16 mouse cellular contexts compared by ENCODE assay signal in the genomic region with DNA sequence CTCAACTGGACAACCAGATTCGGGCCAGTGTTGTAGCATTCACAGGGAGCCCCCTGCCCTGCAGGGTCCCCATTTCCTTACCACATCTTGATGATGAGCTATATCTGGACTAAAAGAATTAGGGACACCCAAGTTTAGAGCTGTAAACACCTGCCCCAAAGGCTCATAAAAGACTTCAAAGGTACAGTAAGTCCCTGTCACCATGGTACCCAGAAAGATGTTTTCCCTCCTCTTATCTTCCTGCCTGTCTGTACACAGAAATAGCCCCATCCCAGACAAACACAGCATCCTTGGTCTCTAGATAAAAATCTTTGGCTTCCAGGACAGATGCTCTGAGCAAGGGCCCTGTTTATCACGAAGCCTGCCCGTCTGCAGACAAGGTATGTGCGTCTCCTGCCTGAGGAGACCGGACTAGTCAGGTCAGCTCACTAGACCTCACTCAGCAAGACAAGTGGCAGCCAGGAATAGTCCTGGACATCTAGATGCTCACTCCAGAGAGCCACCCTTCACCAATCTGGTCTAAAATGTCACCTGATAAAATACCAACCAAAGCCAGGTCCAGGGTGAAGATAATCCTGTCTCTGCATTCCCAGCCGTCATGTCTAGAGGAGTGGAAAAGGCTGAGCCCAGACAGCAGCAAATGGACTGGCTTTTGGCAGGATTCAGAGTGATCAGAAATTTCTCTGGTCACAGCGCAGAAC. TPM values are rescaled to one million over a fixed set of nuclear protein-coding genes. Genes with fewer than 3 reads are reported as not detected.
A peak's percentile ranks its signal among the peaks of the same experiment; 100 is the strongest.
DNase-seq lines count a peak whose midpoint lies in the region; ATAC-seq and TF ChIP-seq lines count a peak whose summit lies in the region.
"Had no signal": no experiment of that assay in that cellular context is flagged by ENCODE, and none has a peak within 500 bp of the region (broad histone marks: within the 10 kb centered on the region; RNA-seq: fewer than 3 reads in every experiment).

No protein-coding gene starts in this region.

- H3K27ac ChIP-seq in hindbrain, embryonic 13.5 days, result no peak overlapping the region
- H3K27ac ChIP-seq in hindbrain, postnatal 0 days, result no peak overlapping the region
- H3K27ac ChIP-seq in bone marrow, adult 2 months (ENCODE audit: control insufficient read depth, insufficient read depth, low read depth, low read length, poor library complexity), result peak overlapping the region; percentile 68
- peak overlapping the region; percentile 96 for H3K27ac ChIP-seq in heart, embryonic 12.5 days (ENCODE audit: poor library complexity, severe bottlenecking)
- peak overlapping the region; percentile 61 for H3K27ac ChIP-seq in liver, embryonic 14.5 days
- H3K27ac ChIP-seq: forebrain, embryonic 15.5 days; hindbrain, embryonic 10.5 days; limb, embryonic 12.5 days; stomach, postnatal 0 days had no signal

- no peaks in the 10 kb centered on the region for H3K36me3 ChIP-seq in hindbrain, embryonic 13.5 days
- no peaks in the 10 kb centered on the region for H3K36me3 ChIP-seq in hindbrain, postnatal 0 days (ENCODE audit: insufficient read depth, low read length)
- peaks cover 18% of the 10 kb centered on the region for H3K36me3 ChIP-seq in heart, embryonic 12.5 days
- peaks cover 18% of the 10 kb centered on the region for H3K36me3 ChIP-seq in liver, embryonic 14.5 days (replicated peaks; ENCODE audit: control insufficient read depth, insufficient read depth, low read depth)
- H3K36me3 ChIP-seq: forebrain, embryonic 15.5 days; hindbrain, embryonic 10.5 days; limb, embryonic 12.5 days had no signal

- no peak for TF ChIP-seq CTCF in hindbrain, postnatal 0 days (IDR thresholded peaks at IDR 0.05; ENCODE audit: low read depth)
- TF ChIP-seq CTCF in bone marrow, adult 2 months (IDR thresholded peaks at IDR 0.05; ENCODE audit: control insufficient read depth, insufficient read depth, low read length), result no peak
- no peak for TF ChIP-seq CTCF in liver, embryonic 14.5 days (IDR thresholded peaks at IDR 0.05; ENCODE audit: low read depth)

- H3K4me1 ChIP-seq in hindbrain, embryonic 13.5 days (replicated peaks), result peaks cover 8% of the 10 kb centered on the region
- H3K4me1 ChIP-seq in hindbrain, postnatal 0 days (ENCODE audit: insufficient read depth, low read length), result no peaks in the 10 kb centered on the region
- peaks cover 10% of the 10 kb centered on the region for H3K4me1 ChIP-seq in bone marrow, adult 2 months (ENCODE audit: control insufficient read depth, insufficient read depth, low read length)
- peaks cover 100% of the 10 kb centered on the region for H3K4me1 ChIP-seq in heart, embryonic 12.5 days (replicated peaks)
- H3K4me1 ChIP-seq in liver, embryonic 14.5 days (replicated peaks; ENCODE audit: control insufficient read depth in 2 of 2, insufficient read depth in 2 of 2, low read length in 1 of 2), result peaks cover 36 to 43% of the 10 kb centered on the region in 2 experiments
- H3K4me1 ChIP-seq: forebrain, embryonic 15.5 days had no signal

- 0 out of 2 replicates have a peak overlapping the region, but pooled peaks have one; percentile 35 for H3K9ac ChIP-seq in hindbrain, embryonic 13.5 days
- no peak overlapping the region for H3K9ac ChIP-seq in hindbrain, postnatal 0 days (replicated peaks; ENCODE audit: low read length)
- peak overlapping the region; percentile 56; the same call in 1 of the 2 replicates for H3K9ac ChIP-seq in heart, embryonic 12.5 days
- no peak overlapping the region for H3K9ac ChIP-seq in liver, embryonic 14.5 days (replicated peaks)
- H3K9ac ChIP-seq: forebrain, embryonic 15.5 days; limb, embryonic 12.5 days had no signal

- peaks cover 17% of the 10 kb centered on the region for H3K27me3 ChIP-seq in hindbrain, embryonic 13.5 days
- 0 out of 2 replicates have a peak, but pooled peaks cover 9% of the 10 kb centered on the region for H3K27me3 ChIP-seq in hindbrain, postnatal 0 days (ENCODE audit: insufficient read depth, low read length)
- H3K27me3 ChIP-seq in heart, embryonic 12.5 days (replicated peaks), result no peaks in the 10 kb centered on the region
- H3K27me3 ChIP-seq in liver, embryonic 14.5 days (ENCODE audit: control insufficient read depth, insufficient read depth, low read length), result no peaks in the 10 kb centered on the region

- no peak overlapping the region for H3K4me3 ChIP-seq in hindbrain, embryonic 13.5 days
- H3K4me3 ChIP-seq in hindbrain, postnatal 0 days (ENCODE audit: low read length), result no peak overlapping the region
- H3K4me3 ChIP-seq in bone marrow, adult 2 months (replicated peaks; ENCODE audit: control insufficient read depth, low read depth, low read length), result no peak overlapping the region
- no peak overlapping the region for H3K4me3 ChIP-seq in heart, embryonic 12.5 days
- H3K4me3 ChIP-seq in liver, embryonic 14.5 days (ENCODE audit: insufficient read depth in 1 of 2, low read depth in 2 of 2, low read length in 2 of 2), result no peak overlapping the region
- H3K4me3 ChIP-seq: forebrain, embryonic 15.5 days; hindbrain, embryonic 10.5 days; limb, embryonic 12.5 days had no signal

- no peak overlapping the region for H3K4me2 ChIP-seq in hindbrain, embryonic 13.5 days
- no peak overlapping the region for H3K4me2 ChIP-seq in hindbrain, postnatal 0 days (ENCODE audit: low read depth, low read length)
- peak overlapping the region; percentile 29 for H3K4me2 ChIP-seq in heart, embryonic 12.5 days
- no peak overlapping the region for H3K4me2 ChIP-seq in liver, embryonic 14.5 days (ENCODE audit: low read depth)
- H3K4me2 ChIP-seq: forebrain, embryonic 15.5 days; limb, embryonic 12.5 days had no signal

- TF ChIP-seq POLR2A in bone marrow, adult 2 months (IDR thresholded peaks at IDR 0.05; ENCODE audit: borderline replicate concordance, control insufficient read depth, low read depth, low read length), result no peak

- no peaks in the 10 kb centered on the region for H3K9me3 ChIP-seq in hindbrain, embryonic 13.5 days
- H3K9me3 ChIP-seq in hindbrain, postnatal 0 days (ENCODE audit: low read length), result no peaks in the 10 kb centered on the region
- no peaks in the 10 kb centered on the region for H3K9me3 ChIP-seq in heart, embryonic 12.5 days (replicated peaks)
- H3K9me3 ChIP-seq in liver, embryonic 14.5 days (ENCODE audit: control insufficient read depth, low read length), result no peaks in the 10 kb centered on the region
- H3K9me3 ChIP-seq: forebrain, embryonic 15.5 days; hindbrain, embryonic 10.5 days; limb, embryonic 12.5 days had no signal

- no peak for ATAC-seq in hindbrain, embryonic 13.5 days (ENCODE audit: low FRiP score)
- no peak for ATAC-seq in hindbrain, postnatal 0 days
- ATAC-seq in heart, embryonic 12.5 days (ENCODE audit: insufficient number of reproducible peaks, low FRiP score), result no peak
- ATAC-seq in liver, embryonic 14.5 days (ENCODE audit: insufficient read depth), result no peak
- ATAC-seq: forebrain, embryonic 15.5 days; lung, postnatal 0 days had no signal

- no peak for DNase-seq in hindbrain, postnatal 0 days (ENCODE audit: low spot score)
- no peak for DNase-seq in liver, embryonic 14.5 days (ENCODE audit: low read depth in 3 of 3, low spot score in 3 of 3)
- DNase-seq in adrenal gland, postnatal 14 days, result no peak
- DNase-seq in urinary bladder, postnatal 36 days (ENCODE audit: low spot score in 2 of 2), result no peak
- DNase-seq: adrenal gland, postnatal 10 days; cerebellum, adult 9-11 months; embryo, embryonic 11 days; spleen, adult 18-20 months had no signal

- WGBS in hindbrain, embryonic 13.5 days, result 91% methylated on average over 7 of the region's 7 CpGs
- WGBS in hindbrain, postnatal 0 days, result 79% methylated on average over 7 of the region's 7 CpGs
- 51% methylated on average over 7 of the region's 7 CpGs for WGBS in bone marrow, adult 2 months
- 39% methylated on average over 7 of the region's 7 CpGs for WGBS in heart, embryonic 12.5 days
- WGBS in liver, embryonic 14.5 days (ENCODE audit: insufficient replicate concordance), result 43% methylated on average over 7 of the region's 7 CpGs

- no peak for TF ChIP-seq EP300 in liver, embryonic 14.5 days (IDR thresholded peaks at IDR 0.05; ENCODE audit: low read depth)

RNA-seq across cellular contexts. Expression of a gene that starts 21.1 kb away (rescaled TPM):
- polyA plus RNA-seq in hindbrain, embryonic 13.5 days (2015; fragmentation: Nextera tagmentation; extraction: Ambion mirVana), result 0.63 and 0.74 TPM in 2 replicates
- 0.83 and 1.3 TPM in 2 replicates for total RNA-seq in hindbrain, postnatal 0 days (2014; rRNA removed)
- 0.21 and 0.39 TPM in 2 replicates for polyA plus RNA-seq in hindbrain, postnatal 0 days (2015; fragmentation: Nextera tagmentation; extraction: Ambion mirVana)
- polyA plus RNA-seq in bone marrow, adult 2 months (2011; ENCODE audit: insufficient read depth, insufficient read length, low replicate concordance, missing spikeins), result 11.4 and 12.5 TPM in 2 replicates
- polyA plus RNA-seq in heart, embryonic 12.5 days (2016; fragmentation: Nextera tagmentation; extraction: Ambion mirVana), result 48.1 and 50.7 TPM in 2 replicates
- polyA plus RNA-seq in liver, embryonic 14.5 days (2012; rRNA removed), result 7.8 and 8.9 TPM in 2 replicates
- 9.8 and 12.5 TPM in 2 replicates for polyA plus RNA-seq in liver, embryonic 14.5 days (2014; fragmentation: Nextera tagmentation; extraction: Ambion mirVana)
- 3.0 and 10.0 TPM in 2 replicates for total RNA-seq in adrenal gland, postnatal 14 days (2021)

RNA-seq across cellular contexts. Expression of a gene that starts 31.7 kb away (rescaled TPM):
- polyA plus RNA-seq in hindbrain, embryonic 13.5 days (2015; fragmentation: Nextera tagmentation; extraction: Ambion mirVana), result 21.6 and 21.7 TPM in 2 replicates
- 39.2 and 50.5 TPM in 2 replicates for total RNA-seq in hindbrain, postnatal 0 days (2014; rRNA removed)
- 28.2 and 28.3 TPM in 2 replicates for polyA plus RNA-seq in hindbrain, postnatal 0 days (2015; fragmentation: Nextera tagmentation; extraction: Ambion mirVana)
- not detected in 2 replicates for polyA plus RNA-seq in bone marrow, adult 2 months (2011; ENCODE audit: insufficient read depth, insufficient read length, low replicate concordance, missing spikeins)
- polyA plus RNA-seq in heart, embryonic 12.5 days (2016; fragmentation: Nextera tagmentation; extraction: Ambion mirVana), result 11.4 and 13.6 TPM in 2 replicates
- polyA plus RNA-seq in liver, embryonic 14.5 days (2012; rRNA removed), result 1.4 TPM in 2 replicates
- polyA plus RNA-seq in liver, embryonic 14.5 days (2014; fragmentation: Nextera tagmentation; extraction: Ambion mirVana), result 1.1 and 1.4 TPM in 2 replicates
- total RNA-seq in adrenal gland, postnatal 14 days (2021), result 3.0 and 3.6 TPM in 2 replicates

Comparison
In these comparisons a context has a peak if more than half of its experiments do, and no peak if none do; other contexts are left out.
1. H3K9ac ChIP-seq: peak in hindbrain, embryonic 13.5 days (single experiment) and heart, embryonic 12.5 days (single experiment); none in hindbrain, postnatal 0 days (single experiment) and liver, embryonic 14.5 days (single experiment).
2. H3K27ac ChIP-seq: peak in bone marrow, adult 2 months (single experiment), heart, embryonic 12.5 days (single experiment) and liver, embryonic 14.5 days (single experiment); none in hindbrain, embryonic 13.5 days (single experiment) and hindbrain, postnatal 0 days (single experiment).